Mouse (Mus musculus): ENCODE data around the gene Ddx58. TPM values are rescaled to one million over a fixed set of nuclear protein-coding genes. Genes with fewer than 3 reads are reported as not detected.

Ddx58 gene
- polyA plus RNA-seq, 2 experiments, result 2.4 to 3.1 TPM

- Histone ChIP-seq H3K4me1 (replicated peaks; ENCODE audit: control insufficient read depth in 2 of 2, insufficient read depth in 2 of 2, low read length in 1 of 2) (no peaks in the 10 kb centered on the region), H3K4me2 (ENCODE audit: low read depth) (no peak overlapping the region), H3K9ac (replicated peaks) (no peak overlapping the region), H3K36me3 (replicated peaks; ENCODE audit: control insufficient read depth, insufficient read depth, low read depth) (no peaks in the 10 kb centered on the region), H3K27me3 (ENCODE audit: control insufficient read depth, insufficient read depth, low read length) (no peaks in the 10 kb centered on the region), H3K9me3 (ENCODE audit: control insufficient read depth, low read length) (no peaks in the 10 kb centered on the region), H3K27ac (no peak overlapping the region), H3K4me3 (ENCODE audit: insufficient read depth in 1 of 2, low read depth in 2 of 2, low read length in 2 of 2) (no peak overlapping the region)
- ATAC-seq (ENCODE audit: insufficient read depth) (no peak), DNase-seq (ENCODE audit: low read depth in 3 of 3, low spot score in 3 of 3) (no peak)
- no peak for TF ChIP-seq EP300 (IDR thresholded peaks at IDR 0.05; ENCODE audit: low read depth)
- no peak for TF ChIP-seq CTCF (IDR thresholded peaks at IDR 0.05; ENCODE audit: low read depth)
- 57% methylated on average over 6 of the region's 6 CpGs for WGBS (ENCODE audit: insufficient replicate concordance)
These were observed 37.4 kb downstream of the Ddx58 start for GRCm38 (mm10) chr4:40202205-40202604.

DNA sequence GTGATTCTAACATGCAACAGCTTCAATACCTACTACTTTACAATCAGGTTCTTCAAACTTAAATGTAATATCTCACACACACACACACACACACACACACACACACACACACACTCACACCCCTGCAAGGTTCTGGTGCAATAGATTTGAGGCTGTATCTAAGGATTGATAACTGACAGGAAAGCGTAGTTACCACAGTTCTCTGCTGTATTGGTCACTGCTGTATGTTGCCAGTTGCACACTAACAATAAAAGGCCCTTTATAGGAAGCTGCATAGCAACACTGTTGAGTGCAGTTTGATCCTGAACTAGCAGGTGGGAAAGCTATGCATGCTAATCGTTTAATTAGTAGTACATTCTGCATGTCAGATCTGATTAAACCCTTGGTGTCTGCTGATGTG lies 44.3 kb downstream of the Ddx58 start:
- H3K4me1 ChIP-seq (replicated peaks; ENCODE audit: control insufficient read depth in 2 of 2, insufficient read depth in 2 of 2, low read length in 1 of 2), result peaks cover 0 to 6% of the 10 kb centered on the region in 2 experiments; a peak in 1 of 4 replicates
- no peaks in the 10 kb centered on the region; the same call in 1 of the 2 replicates for H3K36me3 ChIP-seq (replicated peaks; ENCODE audit: control insufficient read depth, insufficient read depth, low read depth)
- no peak overlapping the region for H3K9ac ChIP-seq (replicated peaks)
- DNase-seq (ENCODE audit: low read depth in 3 of 3, low spot score in 3 of 3) (no peak), ATAC-seq (ENCODE audit: insufficient read depth) (no peak)
- no peak overlapping the region for H3K27ac ChIP-seq
- 42% methylated on average over 2 of the region's 2 CpGs for WGBS (ENCODE audit: insufficient replicate concordance)
- no peaks in the 10 kb centered on the region for H3K27me3 ChIP-seq (ENCODE audit: control insufficient read depth, insufficient read depth, low read length)
- TF ChIP-seq EP300 (IDR thresholded peaks at IDR 0.05; ENCODE audit: low read depth) (no peak), CTCF (IDR thresholded peaks at IDR 0.05; ENCODE audit: low read depth) (no peak)
- no peak overlapping the region for H3K4me3 ChIP-seq (ENCODE audit: insufficient read depth in 1 of 2, low read depth in 2 of 2, low read length in 2 of 2)
- no peaks in the 10 kb centered on the region for H3K9me3 ChIP-seq (ENCODE audit: control insufficient read depth, low read length)
- H3K4me2 ChIP-seq (ENCODE audit: low read depth), result no peak overlapping the region

DNA sequence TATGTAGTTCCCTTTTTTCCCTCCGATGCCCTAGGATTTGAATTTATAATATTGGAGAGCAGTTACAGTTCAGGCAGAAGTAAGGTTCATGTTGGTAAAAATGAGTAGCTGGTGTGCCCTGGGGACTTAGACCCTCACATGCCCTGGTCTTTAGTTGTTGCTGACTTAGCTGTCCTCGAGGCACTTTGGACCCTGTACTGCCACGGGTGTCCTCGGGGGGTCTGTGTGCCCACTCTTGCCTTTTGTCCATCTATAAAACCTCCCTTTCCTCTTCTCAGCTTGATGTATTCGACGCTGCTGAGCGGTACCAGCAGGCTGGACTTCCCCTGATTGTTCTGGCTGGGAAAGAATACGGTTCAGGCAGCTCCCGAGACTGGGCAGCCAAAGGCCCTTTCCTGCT lies 46.2 kb downstream of the Ddx58 start:
- no peak overlapping the region for H3K4me2 ChIP-seq (ENCODE audit: low read depth)
- no peak overlapping the region for H3K9ac ChIP-seq (replicated peaks)
- H3K9me3 ChIP-seq (ENCODE audit: control insufficient read depth, low read length), result no peaks in the 10 kb centered on the region
- H3K4me3 ChIP-seq (ENCODE audit: insufficient read depth in 1 of 2, low read depth in 2 of 2, low read length in 2 of 2), result no peak overlapping the region
- ATAC-seq (ENCODE audit: insufficient read depth) (no peak), DNase-seq (ENCODE audit: low read depth in 3 of 3, low spot score in 3 of 3) (no peak)
- H3K27ac ChIP-seq, result no peak overlapping the region
- TF ChIP-seq EP300 (IDR thresholded peaks at IDR 0.05; ENCODE audit: low read depth), result no peak
- TF ChIP-seq CTCF (IDR thresholded peaks at IDR 0.05; ENCODE audit: low read depth), result no peak
- 57% methylated on average over 9 of the region's 9 CpGs for WGBS (ENCODE audit: insufficient replicate concordance)
- H3K36me3 ChIP-seq (replicated peaks; ENCODE audit: control insufficient read depth, insufficient read depth, low read depth), result no peaks in the 10 kb centered on the region; the same call in 1 of the 2 replicates
- H3K4me1 ChIP-seq (replicated peaks; ENCODE audit: control insufficient read depth in 2 of 2, insufficient read depth in 2 of 2, low read length in 1 of 2), result peaks cover 0 to 6% of the 10 kb centered on the region in 2 experiments; a peak in 1 of 4 replicates
- H3K27me3 ChIP-seq (ENCODE audit: control insufficient read depth, insufficient read depth, low read length), result no peaks in the 10 kb centered on the region

GRCm38 (mm10) chr4:40192246-40192645 lies 47.4 kb downstream of the Ddx58 start:
- Histone ChIP-seq H3K4me1 (replicated peaks; ENCODE audit: control insufficient read depth in 2 of 2, insufficient read depth in 2 of 2, low read length in 1 of 2) (peaks cover 0 to 6% of the 10 kb centered on the region in 2 experiments; a peak in 1 of 4 replicates), H3K4me3 (ENCODE audit: insufficient read depth in 1 of 2, low read depth in 2 of 2, low read length in 2 of 2) (no peak overlapping the region), H3K4me2 (ENCODE audit: low read depth) (no peak overlapping the region), H3K27me3 (ENCODE audit: control insufficient read depth, insufficient read depth, low read length) (no peaks in the 10 kb centered on the region), H3K27ac (no peak overlapping the region), H3K9ac (replicated peaks) (no peak overlapping the region), H3K36me3 (replicated peaks; ENCODE audit: control insufficient read depth, insufficient read depth, low read depth) (no peaks in the 10 kb centered on the region; the same call in 1 of the 2 replicates), H3K9me3 (ENCODE audit: control insufficient read depth, low read length) (no peaks in the 10 kb centered on the region)
- no peak for DNase-seq (ENCODE audit: low read depth in 3 of 3, low spot score in 3 of 3)
- no peak for ATAC-seq (ENCODE audit: insufficient read depth)
- WGBS (ENCODE audit: insufficient replicate concordance), result 61% methylated on average over 2 of the region's 2 CpGs
- TF ChIP-seq CTCF (IDR thresholded peaks at IDR 0.05; ENCODE audit: low read depth) (no peak), EP300 (IDR thresholded peaks at IDR 0.05; ENCODE audit: low read depth) (no peak)

- TF ChIP-seq CTCF (IDR thresholded peaks at IDR 0.05; ENCODE audit: low read depth) (no peak), EP300 (IDR thresholded peaks at IDR 0.05; ENCODE audit: low read depth) (no peak)
- Histone ChIP-seq H3K36me3 (replicated peaks; ENCODE audit: control insufficient read depth, insufficient read depth, low read depth) (peaks cover 2% of the 10 kb centered on the region; the same call in 1 of the 2 replicates), H3K4me2 (ENCODE audit: low read depth) (no peak overlapping the region), H3K4me1 (replicated peaks; ENCODE audit: control insufficient read depth in 2 of 2, insufficient read depth in 2 of 2, low read length in 1 of 2) (peaks cover 0 to 6% of the 10 kb centered on the region in 2 experiments; a peak in 1 of 4 replicates), H3K27ac (no peak overlapping the region), H3K9ac (replicated peaks) (no peak overlapping the region), H3K9me3 (ENCODE audit: control insufficient read depth, low read length) (no peaks in the 10 kb centered on the region), H3K4me3 (ENCODE audit: insufficient read depth in 1 of 2, low read depth in 2 of 2, low read length in 2 of 2) (no peak overlapping the region), H3K27me3 (ENCODE audit: control insufficient read depth, insufficient read depth, low read length) (no peaks in the 10 kb centered on the region)
- DNase-seq (ENCODE audit: low read depth in 3 of 3, low spot score in 3 of 3) (no peak), ATAC-seq (ENCODE audit: insufficient read depth) (no peak)
- WGBS (ENCODE audit: insufficient replicate concordance), result 75% methylated on average over 7 of the region's 7 CpGs
These were observed 51.7 kb downstream of the Ddx58 start for GRCm38 (mm10) chr4:40187956-40188355.
